Mouse (Mus musculus) heart, adult 2 months (tissue): ENCODE measurements around the gene Zkscan14.

ENCODE experiments used
- CTCF ChIP-seq: fragments of 200-600 bp; IDR thresholded peaks from 2 replicates; pipeline ENCODE4 v1.8.1; 2022; ENCODE audit warnings: antibody characterized with exemption, mild to moderate bottlenecking, moderate library complexity
- EP300 ChIP-seq: fragments of 200-500 bp; IDR thresholded peaks from 2 replicates; pipeline ENCODE4 v1.6.1; 2011; ENCODE audit warnings: low read depth, low read length, control low read depth; ENCODE audit not compliant: insufficient read depth
- POLR2A ChIP-seq: fragments of 200-500 bp; IDR thresholded peaks from 2 replicates; pipeline ENCODE4 v1.6.1; 2011; ENCODE audit warnings: mild to moderate bottlenecking, low read depth, low read length, control low read depth; ENCODE audit not compliant: insufficient read depth

- TF ChIP-seq CTCF (no peak), EP300 (0 out of 2 replicates have a peak, but pooled peaks have one; percentile 36), POLR2A (peak; percentile 88)
Observed at GRCm38 (mm10) chr5:145201321-145201991, at the start of gene Zkscan14.
